In the genomic region with DNA sequence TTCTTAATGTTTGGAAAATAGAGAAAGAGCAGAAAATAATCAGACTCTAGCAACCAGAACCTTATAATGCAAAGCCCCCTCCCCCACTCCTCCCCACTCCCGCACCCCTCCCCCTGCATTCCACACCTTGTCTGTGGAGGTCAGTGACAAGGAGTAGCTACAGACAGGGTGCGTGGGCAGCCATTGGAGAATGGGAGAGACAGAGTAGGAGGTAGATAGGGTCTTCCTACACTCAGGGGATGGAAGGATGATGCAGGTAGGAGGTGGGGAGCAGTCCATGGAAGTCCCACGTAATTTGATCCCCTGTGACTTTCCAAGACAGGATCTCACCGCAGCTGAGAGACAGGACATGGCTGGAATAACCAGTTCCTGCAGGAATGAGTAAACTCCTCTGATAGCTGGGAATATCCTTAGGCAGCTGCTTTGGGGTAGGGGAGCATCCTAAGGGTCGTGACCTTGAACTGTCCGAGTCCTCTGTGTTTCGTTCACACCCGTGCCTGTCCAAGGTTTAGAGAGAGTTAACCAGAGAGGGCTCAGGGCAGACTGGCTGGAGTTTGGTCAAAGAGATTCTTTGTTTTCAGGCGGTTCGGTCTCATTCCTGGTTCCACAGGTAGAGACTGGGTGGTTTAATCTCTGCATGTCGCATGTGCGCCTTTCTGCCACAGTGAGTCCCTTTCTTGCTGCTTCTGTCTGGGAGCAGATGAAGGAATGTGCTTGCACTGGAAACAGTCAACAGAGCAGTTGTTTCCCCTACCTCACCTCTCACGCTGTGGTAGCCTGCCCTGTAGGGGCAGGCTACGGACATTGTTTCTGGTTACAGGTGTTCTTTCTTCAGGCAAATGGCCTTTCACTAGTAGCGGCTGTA, we compare ENCODE assay signal across 18 mouse cellular contexts. TPM values are rescaled to one million over a fixed set of nuclear protein-coding genes. Genes with fewer than 3 reads are reported as not detected.
DNase-seq lines count a peak whose midpoint lies in the region; ATAC-seq and TF ChIP-seq lines count a peak whose summit lies in the region.
"Had no signal": no experiment of that assay in that cellular context is flagged by ENCODE, and none has a peak within 500 bp of the region (broad histone marks: within the 10 kb centered on the region; RNA-seq: fewer than 3 reads in every experiment).

No protein-coding gene starts in this region.

- no peak for TF ChIP-seq POLR2A in kidney, adult 2 months (IDR thresholded peaks at IDR 0.05; ENCODE audit: low read depth, low read length)

- 39% methylated on average over 15 of the region's 15 CpGs for WGBS in kidney, embryonic 14.5 days
- WGBS in kidney, adult 2 months: 43% methylated on average over 15 of the region's 15 CpGs
- 36% methylated on average over 15 of the region's 15 CpGs for WGBS in limb, embryonic 12.5 days
- 70% methylated on average over 15 of the region's 15 CpGs for WGBS in midbrain, embryonic 13.5 days

- no peak overlapping the region for H3K4me2 ChIP-seq in kidney, embryonic 14.5 days (replicated peaks; ENCODE audit: low read depth, low read length)
- peak overlapping the region; percentile 17 for H3K4me2 ChIP-seq in limb, embryonic 12.5 days
- no peak overlapping the region for H3K4me2 ChIP-seq in midbrain, embryonic 13.5 days (replicated peaks)
- H3K4me2 ChIP-seq: liver, embryonic 15.5 days; neural tube, embryonic 15.5 days had no signal

- no peak overlapping the region for H3K9ac ChIP-seq in kidney, embryonic 14.5 days (ENCODE audit: low read depth, low read length)
- no peak overlapping the region for H3K9ac ChIP-seq in limb, embryonic 12.5 days (replicated peaks)
- no peak overlapping the region for H3K9ac ChIP-seq in midbrain, embryonic 13.5 days (replicated peaks)
- H3K9ac ChIP-seq: liver, embryonic 15.5 days; neural tube, embryonic 15.5 days had no signal

- ATAC-seq in kidney, embryonic 14.5 days (ENCODE audit: low FRiP score, low TSS enrichment): peak; percentile 67
- peak; percentile 50; the same call in 1 of the 2 replicates for ATAC-seq in limb, embryonic 12.5 days (ENCODE audit: insufficient number of reproducible peaks, insufficient read depth, low FRiP score, low TSS enrichment, low read depth)
- no peak for ATAC-seq in midbrain, embryonic 13.5 days
- ATAC-seq: CD4-positive, CD25-positive, alpha-beta regulatory T cell, adult 4 months; Patski had no signal

- H3K36me3 ChIP-seq in kidney, embryonic 14.5 days (ENCODE audit: control insufficient read depth, insufficient read depth, low read length): no peaks in the 10 kb centered on the region
- no peaks in the 10 kb centered on the region for H3K36me3 ChIP-seq in kidney, adult 2 months (ENCODE audit: control insufficient read depth, insufficient read depth, low read length)
- H3K36me3 ChIP-seq in E14TG2a.4 (ENCODE audit: insufficient read depth, low read length): no peaks in the 10 kb centered on the region
- H3K36me3 ChIP-seq in limb, embryonic 12.5 days: no peaks in the 10 kb centered on the region
- H3K36me3 ChIP-seq in midbrain, embryonic 13.5 days: no peaks in the 10 kb centered on the region
- H3K36me3 ChIP-seq: liver, embryonic 15.5 days; neural tube, embryonic 15.5 days had no signal

- H3K4me3 ChIP-seq in kidney, embryonic 14.5 days (ENCODE audit: low read length): no peak overlapping the region
- no peak overlapping the region for H3K4me3 ChIP-seq in kidney, adult 2 months (ENCODE audit: insufficient read depth, low read depth, low read length)
- H3K4me3 ChIP-seq in E14TG2a.4 (replicated peaks; ENCODE audit: low read length): peak overlapping the region; percentile 41
- H3K4me3 ChIP-seq in limb, embryonic 12.5 days (replicated peaks): no peak overlapping the region
- H3K4me3 ChIP-seq in midbrain, embryonic 13.5 days (replicated peaks): no peak overlapping the region
- H3K4me3 ChIP-seq: liver, embryonic 15.5 days; neural tube, embryonic 15.5 days had no signal

- TF ChIP-seq CTCF in kidney, adult 2 months (conservative IDR thresholded peaks at IDR 0.05; ENCODE audit: insufficient read depth, insufficient read length, low read depth, low read length): no peak
- no peak for TF ChIP-seq CTCF in E14TG2a.4 (conservative IDR thresholded peaks at IDR 0.05; ENCODE audit: low read length)

- H3K4me1 ChIP-seq in kidney, embryonic 14.5 days (ENCODE audit: control insufficient read depth, insufficient read depth, low read length): 0 out of 2 replicates have a peak, but pooled peaks cover 5% of the 10 kb centered on the region
- peaks cover 2% of the 10 kb centered on the region for H3K4me1 ChIP-seq in kidney, adult 2 months (ENCODE audit: control insufficient read depth, insufficient read depth, low read length)
- peaks cover 56% of the 10 kb centered on the region for H3K4me1 ChIP-seq in E14TG2a.4 (replicated peaks; ENCODE audit: low read depth, low read length)
- peaks cover 14% of the 10 kb centered on the region for H3K4me1 ChIP-seq in limb, embryonic 12.5 days (replicated peaks)
- H3K4me1 ChIP-seq in midbrain, embryonic 13.5 days (replicated peaks): no peaks in the 10 kb centered on the region

- H3K27me3 ChIP-seq in kidney, embryonic 14.5 days (ENCODE audit: control insufficient read depth, insufficient read depth, low read length): no peaks in the 10 kb centered on the region
- H3K27me3 ChIP-seq in kidney, adult 2 months (replicated peaks; ENCODE audit: control insufficient read depth, insufficient read depth, low read length): no peaks in the 10 kb centered on the region
- no peaks in the 10 kb centered on the region for H3K27me3 ChIP-seq in E14TG2a.4 (ENCODE audit: insufficient read depth, low read length)
- H3K27me3 ChIP-seq in limb, embryonic 12.5 days: no peaks in the 10 kb centered on the region
- peaks cover 2% of the 10 kb centered on the region; the same call in 1 of the 2 replicates for H3K27me3 ChIP-seq in midbrain, embryonic 13.5 days
- H3K27me3 ChIP-seq: liver, embryonic 15.5 days; neural tube, embryonic 15.5 days; Patski had no signal

- 0 out of 2 replicates have a peak overlapping the region, but pooled peaks have one; percentile 42 for H3K27ac ChIP-seq in kidney, embryonic 14.5 days (ENCODE audit: low read depth, low read length)
- no peak overlapping the region for H3K27ac ChIP-seq in kidney, adult 2 months (ENCODE audit: insufficient read depth, low read depth, low read length)
- peak overlapping the region; percentile 64; the same call in 1 of the 2 replicates for H3K27ac ChIP-seq in limb, embryonic 12.5 days
- no peak overlapping the region for H3K27ac ChIP-seq in midbrain, embryonic 13.5 days
- H3K27ac ChIP-seq: liver, embryonic 15.5 days; neural tube, embryonic 15.5 days had no signal

- no peaks in the 10 kb centered on the region for H3K9me3 ChIP-seq in kidney, embryonic 14.5 days (ENCODE audit: control insufficient read depth, low read length)
- H3K9me3 ChIP-seq in E14TG2a.4 (ENCODE audit: low read length): peaks cover 12% of the 10 kb centered on the region
- no peaks in the 10 kb centered on the region for H3K9me3 ChIP-seq in limb, embryonic 12.5 days
- no peaks in the 10 kb centered on the region for H3K9me3 ChIP-seq in midbrain, embryonic 13.5 days
- H3K9me3 ChIP-seq: liver, embryonic 15.5 days; neural tube, embryonic 15.5 days had no signal

- no peak for DNase-seq in kidney, adult 2 months
- peak; percentile 87 for DNase-seq in R1 (ENCODE audit: low read depth, low spot score)
- DNase-seq in frontal cortex, postnatal 10 days (ENCODE audit: low spot score in 2 of 2): no peak
- DNase-seq: adrenal gland, adult 2 months; cerebellum, adult 8-10 months; right cerebral cortex, adult 18-20 months; thymus, adult 2 months had no signal

RNA-seq across cellular contexts. Expression of gene 1700024P04Rik, which starts 54.1 kb away (rescaled TPM):
- not detected in 2 replicates for polyA plus RNA-seq in kidney, embryonic 14.5 days (2014; fragmentation: Nextera tagmentation; extraction: Ambion mirVana)
- polyA plus RNA-seq in kidney, adult 2 months (2012; rRNA removed): not detected in 2 replicates
- polyA plus RNA-seq in limb, embryonic 12.5 days (2016; fragmentation: Nextera tagmentation; extraction: Ambion mirVana): not detected in 2 replicates
- not detected in 2 replicates for polyA plus RNA-seq in midbrain, embryonic 13.5 days (2015; fragmentation: Nextera tagmentation; extraction: Ambion mirVana)
- polyA plus RNA-seq: adrenal gland, adult 2 months; brain, embryonic 14.5 days; CD4-positive, CD25-positive, alpha-beta regulatory T cell, adult 4 months; embryonic facial prominence, embryonic 11.5 days; frontal cortex, adult 2 months; liver, embryonic 15.5 days; neural tube, embryonic 15.5 days; Patski had no signal

Comparison
In these comparisons a context has a peak if more than half of its experiments do, and no peak if none do; other contexts are left out.
1. H3K27ac ChIP-seq: peak in kidney, embryonic 14.5 days (single experiment) and limb, embryonic 12.5 days (single experiment); none in kidney, adult 2 months (single experiment) and midbrain, embryonic 13.5 days (single experiment).